20 mouse cellular contexts compared by ENCODE assay signal in the genomic region with DNA sequence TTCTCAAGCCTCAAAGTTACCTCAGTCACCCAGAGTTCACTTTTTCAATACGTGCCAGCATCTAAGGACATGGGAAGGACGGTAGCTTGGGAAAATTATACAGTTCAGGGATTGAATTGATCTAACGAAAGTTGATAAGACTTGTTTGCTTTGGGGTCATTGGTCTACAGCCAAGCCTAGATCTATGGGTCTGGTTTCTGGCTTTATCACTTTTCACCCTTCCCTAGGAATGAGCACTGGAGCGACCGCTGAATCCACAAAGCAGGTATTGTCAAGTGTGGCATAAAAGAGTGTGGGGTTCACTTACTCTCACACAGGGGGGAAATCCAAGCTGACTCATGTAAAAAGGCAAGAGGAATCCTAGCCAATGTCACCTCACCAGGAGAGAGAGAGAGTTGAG.
"Had no signal": no experiment of that assay in that cellular context is flagged by ENCODE, and none has a peak within 500 bp of the region (broad histone marks: within the 10 kb centered on the region; RNA-seq: fewer than 3 reads in every experiment).

No protein-coding gene starts in this region.

- H3K4me2 ChIP-seq: liver, embryonic 13.5 days; liver, embryonic 15.5 days; midbrain, embryonic 11.5 days; neural tube, embryonic 13.5 days; neural tube, embryonic 15.5 days had no signal

- ATAC-seq: liver, postnatal 0 days; midbrain, embryonic 16.5 days had no signal

- H3K9me3 ChIP-seq: liver, embryonic 13.5 days; liver, embryonic 15.5 days; megakaryocyte, embryonic 14.5 days; neural tube, embryonic 13.5 days; neural tube, embryonic 15.5 days had no signal

- DNase-seq: liver, embryonic 13.5 days; liver, postnatal 0 days; lung, adult 2 months; lung, postnatal 10 days; midbrain, embryonic 14.5 days; right cerebral cortex, adult 18-20 months; right cerebral cortex, postnatal 25 days; right cerebral cortex, postnatal 4 days; spleen, adult 18-20 months; thymus, adult 18-20 months; thymus, postnatal 14 days; thymus, postnatal 4 days had no signal

- H3K9ac ChIP-seq: liver, embryonic 13.5 days; liver, embryonic 15.5 days; liver, postnatal 0 days; neural tube, embryonic 13.5 days; neural tube, embryonic 15.5 days had no signal

- H3K27me3 ChIP-seq: liver, embryonic 13.5 days; liver, embryonic 15.5 days; neural tube, embryonic 13.5 days; neural tube, embryonic 15.5 days had no signal

- H3K27ac ChIP-seq: liver, embryonic 13.5 days; liver, embryonic 15.5 days; macrophage; neural tube, embryonic 13.5 days; neural tube, embryonic 15.5 days had no signal

- H3K4me3 ChIP-seq: liver, embryonic 13.5 days; liver, embryonic 15.5 days; megakaryocyte, embryonic 14.5 days; myocyte; neural tube, embryonic 13.5 days; neural tube, embryonic 15.5 days had no signal

- H3K36me3 ChIP-seq: liver, embryonic 13.5 days; liver, embryonic 15.5 days; neural tube, embryonic 13.5 days; neural tube, embryonic 15.5 days had no signal

- H3K4me1 ChIP-seq: liver, embryonic 13.5 days; liver, embryonic 15.5 days; neural tube, embryonic 13.5 days; neural tube, embryonic 15.5 days had no signal
